Mouse (Mus musculus): Measurements from ENCODE around the gene Vwa3b.

Gene Vwa3b

DNA sequence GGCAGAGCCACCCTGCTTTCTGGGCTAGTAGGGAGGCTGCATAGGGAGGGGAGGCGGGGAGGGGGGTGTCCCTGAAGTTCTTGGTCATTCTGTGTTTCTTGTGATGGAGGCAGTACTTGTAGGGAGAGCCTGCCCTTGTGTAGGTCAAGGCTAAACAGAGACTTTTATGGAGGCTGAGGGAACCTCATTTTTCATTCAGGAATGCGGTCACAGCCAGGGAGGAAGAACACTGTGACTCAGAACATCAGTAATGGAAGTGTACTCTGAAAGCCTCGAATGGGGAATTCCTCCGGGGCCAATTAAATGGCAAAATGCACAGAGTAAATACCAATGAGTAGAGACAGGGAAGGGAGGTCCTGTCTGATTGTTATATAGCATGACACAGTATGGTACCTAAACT lies 37.4 kb downstream of the Vwa3b start:
- no peak for DNase-seq (ENCODE audit: low spot score)

GRCm38 (mm10) chr1:37065658-37066412 lies 39.4 kb downstream of the Vwa3b start:
- DNase-seq (ENCODE audit: low spot score): no peak

- DNase-seq (ENCODE audit: low spot score): no peak
Measured at GRCm38 (mm10) chr1:37075759-37076158, 49.4 kb downstream of the Vwa3b start.

- no peak for DNase-seq (ENCODE audit: low spot score)
Measured at GRCm38 (mm10) chr1:37077266-37077665, 50.9 kb downstream of the Vwa3b start.

- no peak for DNase-seq (ENCODE audit: low spot score)
Measured at GRCm38 (mm10) chr1:37077955-37078549, 51.7 kb downstream of the Vwa3b start.

- DNase-seq (ENCODE audit: low spot score): no peak
Measured at GRCm38 (mm10) chr1:37080442-37080841, 54.0 kb downstream of the Vwa3b start.

GRCm38 (mm10) chr1:37081376-37082214 lies 55.2 kb downstream of the Vwa3b start:
- no peak for DNase-seq (ENCODE audit: low spot score)

DNA sequence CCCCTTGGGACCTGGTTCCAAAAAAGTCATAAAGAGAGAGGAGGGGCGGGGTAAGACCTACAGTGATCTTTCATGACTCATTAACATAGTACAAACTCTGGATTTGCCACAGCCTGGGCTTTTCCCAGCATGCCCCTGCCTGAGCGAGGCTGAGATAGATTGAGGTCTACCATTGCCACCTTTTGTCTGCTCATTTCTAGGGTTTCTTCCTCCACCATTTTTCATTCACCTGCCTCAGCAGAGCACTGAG lies 55.7 kb downstream of the Vwa3b start:
- DNase-seq (ENCODE audit: low spot score): no peak

DNA sequence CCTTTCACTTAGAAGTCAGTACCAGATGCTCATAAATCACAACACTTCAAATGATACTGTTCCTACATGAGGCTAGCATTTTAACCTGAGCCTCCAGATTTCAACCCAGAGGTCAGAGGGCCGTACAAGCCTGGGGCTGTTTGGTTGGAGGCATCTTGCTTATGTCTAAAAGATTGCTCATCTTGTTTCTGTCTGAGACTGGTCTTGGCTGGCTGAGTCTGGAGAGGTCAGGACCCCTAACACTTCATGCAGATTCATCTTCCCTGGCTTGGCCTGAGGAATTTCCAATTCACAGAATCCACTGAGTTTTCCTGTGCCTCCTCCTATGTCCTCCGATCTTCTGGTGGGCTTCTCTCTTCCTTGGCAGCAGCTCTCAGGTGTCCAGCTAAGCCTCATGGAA lies 57.7 kb downstream of the Vwa3b start:
- DNase-seq (ENCODE audit: low spot score): no peak

DNA sequence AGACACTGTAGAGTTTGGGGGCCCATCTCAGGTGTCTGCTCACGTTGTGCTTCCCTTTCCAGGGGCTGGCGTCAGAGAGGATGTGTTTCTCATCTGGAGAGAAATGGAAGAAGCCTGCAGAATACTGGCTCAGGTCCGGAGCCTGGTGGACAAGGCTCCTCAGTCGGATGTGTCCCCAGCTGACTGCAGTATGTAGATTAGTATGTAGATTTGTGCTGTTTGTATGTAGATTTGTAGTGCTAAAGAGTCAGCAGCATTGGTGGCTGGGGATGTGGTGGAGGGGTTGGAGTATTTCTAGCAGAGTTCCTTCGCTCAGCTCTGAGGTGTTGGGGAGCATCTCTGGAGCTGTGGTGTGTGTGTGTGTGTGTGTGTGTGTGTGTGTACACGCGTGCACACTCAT lies 58.8 kb downstream of the Vwa3b start:
- no peak for DNase-seq (ENCODE audit: low spot score)

GRCm38 (mm10) chr1:37089191-37089590 lies 62.8 kb downstream of the Vwa3b start:
- no peak for DNase-seq (ENCODE audit: low spot score)

DNA sequence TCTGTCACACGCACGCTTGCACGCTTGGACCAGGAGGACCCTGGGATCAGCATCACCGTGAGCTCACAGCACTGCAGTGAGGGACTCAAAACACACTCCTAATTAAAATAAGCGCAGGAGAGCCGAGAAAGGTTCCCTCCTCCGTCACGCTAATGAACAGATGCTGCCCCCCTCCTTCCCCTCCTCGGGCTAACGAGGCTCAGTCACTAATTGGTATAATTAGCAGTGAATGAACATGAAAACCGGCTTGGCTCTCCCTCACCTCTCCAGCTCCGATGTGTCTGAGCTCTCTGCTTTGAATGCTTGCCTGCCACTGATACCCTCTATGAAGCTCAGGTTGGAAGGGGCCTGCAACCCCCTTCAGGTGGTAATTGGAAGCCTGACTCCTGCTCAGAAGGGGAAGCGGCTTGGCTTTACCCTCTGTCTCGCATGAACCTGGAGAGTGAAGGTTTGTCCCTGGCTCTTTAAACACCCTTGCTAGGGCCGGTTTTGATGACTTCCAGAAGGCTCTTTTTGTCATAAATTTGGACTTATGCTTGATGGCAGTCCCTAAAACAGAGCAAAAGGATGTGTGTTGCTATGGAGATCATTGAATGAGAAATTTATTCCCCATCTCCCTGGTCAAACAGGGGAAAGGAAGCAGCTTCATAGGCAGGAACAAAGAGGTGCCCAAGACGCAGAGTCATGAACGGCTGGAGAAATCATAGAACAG lies 71.1 kb downstream of the Vwa3b start:
- DNase-seq (ENCODE audit: low spot score): no peak

- no peak for DNase-seq (ENCODE audit: low spot score)
Measured at GRCm38 (mm10) chr1:37098094-37098555, 71.7 kb downstream of the Vwa3b start.

GRCm38 (mm10) chr1:37100361-37100760 lies 74.0 kb downstream of the Vwa3b start:
- DNase-seq (ENCODE audit: low spot score): no peak

DNA sequence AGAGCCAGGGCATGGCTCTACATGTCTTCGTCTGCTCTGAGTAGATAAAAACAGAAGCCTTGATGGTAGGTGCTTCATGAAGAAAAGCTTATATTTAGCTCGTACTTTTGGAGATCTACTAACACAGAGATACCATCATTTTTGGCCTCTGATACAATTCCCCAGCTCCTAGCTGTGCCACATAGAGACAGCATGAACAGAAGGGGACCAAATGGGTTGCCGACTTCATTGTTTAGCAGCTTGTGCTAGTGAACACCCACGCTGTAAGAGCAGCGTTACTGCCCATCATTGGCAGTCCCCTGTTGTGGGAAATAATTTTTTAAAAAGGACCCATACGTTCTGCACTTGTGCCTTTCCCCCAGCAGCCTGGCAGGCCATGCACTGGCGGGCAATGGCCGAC lies 74.6 kb downstream of the Vwa3b start:
- no peak for DNase-seq (ENCODE audit: low spot score)

DNA sequence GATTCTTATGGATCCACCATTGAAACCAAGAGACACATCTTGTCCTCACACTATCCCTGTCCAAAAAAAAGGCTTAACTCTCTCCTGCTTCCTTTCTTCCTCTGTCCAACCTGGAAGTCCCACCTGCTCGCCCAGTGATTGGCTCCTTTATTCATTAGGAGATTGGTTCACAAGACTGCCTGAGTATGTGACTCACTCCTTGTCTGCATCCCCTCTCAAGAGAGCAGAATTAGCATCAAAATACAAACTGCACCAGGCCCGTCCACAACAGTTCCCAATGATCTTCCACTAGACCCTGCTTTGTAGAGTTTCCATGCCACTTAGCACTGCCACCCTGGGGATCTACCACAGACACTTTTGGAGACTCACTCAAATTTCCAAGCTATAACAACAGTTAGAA lies 75.3 kb downstream of the Vwa3b start:
- DNase-seq (ENCODE audit: low spot score): no peak

GRCm38 (mm10) chr1:37105194-37105593 lies 78.8 kb downstream of the Vwa3b start:
- DNase-seq (ENCODE audit: low spot score): peak; percentile 8

DNA sequence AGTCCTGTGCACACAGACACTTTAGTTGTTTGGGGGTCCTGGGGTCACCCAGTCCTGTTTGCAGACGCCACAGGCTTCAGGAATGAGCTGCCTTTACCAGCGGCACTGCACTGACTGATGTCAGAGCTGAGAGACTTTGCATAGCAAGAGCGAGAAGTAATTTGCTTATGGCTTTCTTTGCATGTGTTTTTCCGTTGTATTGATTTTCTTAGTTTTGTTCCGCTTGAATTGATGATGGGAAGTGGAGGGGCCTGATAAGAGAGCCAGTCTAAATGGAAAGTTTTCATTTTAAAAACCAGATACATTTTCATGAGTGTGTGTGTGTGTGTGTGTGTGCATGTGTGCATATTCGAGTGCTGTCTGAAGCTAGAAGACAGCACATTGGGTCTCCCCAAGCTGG lies 87.4 kb downstream of the Vwa3b start:
- DNase-seq (ENCODE audit: low spot score): no peak

GRCm38 (mm10) chr1:37115847-37116246 lies 89.5 kb downstream of the Vwa3b start:
- no peak for DNase-seq (ENCODE audit: low spot score)

- no peak for DNase-seq (ENCODE audit: low spot score)
Measured at GRCm38 (mm10) chr1:37116574-37116973, 90.2 kb downstream of the Vwa3b start.

GRCm38 (mm10) chr1:37117964-37118363 lies 91.6 kb downstream of the Vwa3b start:
- DNase-seq (ENCODE audit: low spot score): no peak

DNA sequence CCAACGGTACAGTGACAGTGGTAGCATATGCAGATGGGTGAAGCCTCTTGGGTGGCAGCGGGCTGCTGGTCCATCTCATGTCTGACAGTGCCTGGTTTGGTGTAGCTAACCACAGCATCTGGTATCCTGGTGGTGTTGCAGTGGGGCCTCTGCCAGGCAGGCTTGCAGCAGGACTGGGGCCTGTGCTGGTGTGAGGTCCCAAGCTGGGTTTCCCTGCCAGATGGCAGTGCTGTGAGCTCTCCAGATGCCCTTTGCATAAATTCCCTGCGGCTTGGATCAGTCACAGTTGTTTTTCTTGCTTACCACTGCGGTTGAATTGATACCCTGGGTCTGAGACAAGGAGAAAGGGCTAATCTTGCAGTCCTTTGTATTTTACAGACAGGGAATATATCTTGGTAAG lies 95.9 kb downstream of the Vwa3b start:
- peak; percentile 6 for DNase-seq (ENCODE audit: low spot score)

- DNase-seq (ENCODE audit: low spot score): no peak
Measured at GRCm38 (mm10) chr1:37122798-37123197, 96.4 kb downstream of the Vwa3b start.
